Mouse (Mus musculus): Measurements from ENCODE around the gene Hist1h3c. TPM values are rescaled to one million over a fixed set of nuclear protein-coding genes. Genes with fewer than 3 reads are reported as not detected.

Gene Hist1h3c
- polyA plus RNA-seq (2012; rRNA removed) (48.5 and 88.2 TPM in 2 replicates), polyA plus RNA-seq (2014; fragmentation: Nextera tagmentation; extraction: Ambion mirVana) (3.6 and 5.7 TPM in 2 replicates)

DNA sequence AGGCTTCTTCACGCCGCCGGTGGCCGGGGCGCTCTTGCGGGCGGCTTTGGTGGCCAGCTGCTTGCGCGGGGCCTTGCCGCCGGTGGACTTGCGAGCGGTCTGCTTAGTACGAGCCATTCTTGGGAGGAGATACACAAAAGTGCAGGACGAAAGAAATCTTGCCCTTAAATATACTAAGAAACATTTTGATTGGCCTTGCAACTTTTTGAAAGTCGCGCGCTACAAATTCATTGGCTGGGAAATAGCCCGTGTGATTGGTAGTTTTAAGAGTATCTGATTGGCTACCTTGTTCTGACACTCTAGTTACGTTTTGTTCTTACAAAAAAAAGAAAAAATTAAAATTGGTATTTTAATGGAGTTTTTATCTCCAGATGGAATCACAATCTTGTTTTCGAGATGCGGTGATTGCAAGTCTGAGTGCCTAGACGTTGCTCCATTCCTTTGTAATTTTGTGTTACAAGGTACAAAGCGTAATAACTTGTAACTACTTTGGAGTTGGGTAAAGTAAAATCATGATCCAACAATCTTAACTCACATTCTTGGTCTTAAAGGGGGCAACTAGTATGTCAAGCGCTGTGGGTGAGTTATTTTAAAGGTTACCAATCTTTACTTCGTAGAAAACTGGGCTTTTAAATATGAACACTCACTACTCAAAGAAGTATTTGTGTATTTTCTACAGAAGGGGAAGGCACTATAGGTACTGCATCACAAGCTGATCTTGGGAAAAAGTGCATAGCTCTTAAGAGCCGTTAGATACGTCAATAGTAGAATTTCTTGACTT is at the start of gene Hist1h3c:
Gene Hist1h3c (minus strand): TSS at position 222 of the 781 bp plus-strand sequence.
- ATAC-seq (ENCODE audit: insufficient read depth) (peak; percentile 58), DNase-seq (ENCODE audit: low read depth in 3 of 3, low spot score in 3 of 3) (peak; percentile 94 to 96 (median 95))
- TF ChIP-seq CTCF (IDR thresholded peaks at IDR 0.05; ENCODE audit: low read depth), result no peak
- peak; percentile 77 for TF ChIP-seq EP300 (IDR thresholded peaks at IDR 0.05; ENCODE audit: low read depth)
- Histone ChIP-seq H3K4me2 (ENCODE audit: low read depth) (peak within 1 kb of the TSS; percentile 89), H3K4me1 (replicated peaks; ENCODE audit: control insufficient read depth in 2 of 2, insufficient read depth in 2 of 2, low read length in 1 of 2) (peaks cover 30 to 37% of the 10 kb centered on the region in 2 experiments), H3K4me3 (ENCODE audit: insufficient read depth in 1 of 2, low read depth in 2 of 2, low read length in 2 of 2) (peak within 1 kb of the TSS; percentile 61 to 67), H3K36me3 (replicated peaks; ENCODE audit: control insufficient read depth, insufficient read depth, low read depth) (no peaks in the 10 kb centered on the region), H3K9ac (replicated peaks) (peak within 1 kb of the TSS; percentile 98), H3K9me3 (ENCODE audit: control insufficient read depth, low read length) (no peaks in the 10 kb centered on the region), H3K27me3 (ENCODE audit: control insufficient read depth, insufficient read depth, low read length) (no peaks in the 10 kb centered on the region), H3K27ac (peak within 1 kb of the TSS; percentile 100)
- 1% methylated on average over 24 of the region's 28 CpGs for WGBS (ENCODE audit: insufficient replicate concordance)

DNA sequence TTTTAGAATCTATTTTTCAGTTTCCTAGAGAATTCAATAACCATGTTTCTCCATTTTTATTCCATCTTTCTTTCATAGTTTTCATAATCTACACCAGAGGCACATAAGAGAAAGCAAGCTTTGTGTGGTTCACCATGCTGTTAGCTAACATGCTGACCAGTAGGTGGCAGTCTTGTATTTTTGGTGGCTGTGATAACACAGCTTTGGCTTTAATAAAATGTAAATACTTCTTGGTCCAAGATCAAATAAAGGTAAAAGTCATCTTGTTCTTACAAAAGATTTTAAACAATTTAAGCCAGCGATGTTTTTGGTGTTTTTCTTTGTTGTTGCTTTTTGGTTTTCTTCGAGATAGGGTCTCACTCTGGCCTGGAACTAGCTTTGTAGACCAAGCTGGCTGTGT is 47.1 kb upstream of the Hist1h3c start:
- no peak overlapping the region for H3K4me2 ChIP-seq (ENCODE audit: low read depth)
- no peak overlapping the region for H3K9ac ChIP-seq (replicated peaks)
- TF ChIP-seq EP300 (IDR thresholded peaks at IDR 0.05; ENCODE audit: low read depth) (no peak), CTCF (IDR thresholded peaks at IDR 0.05; ENCODE audit: low read depth) (peak; percentile 77)
- ATAC-seq (ENCODE audit: insufficient read depth) (no peak), DNase-seq (ENCODE audit: low read depth in 3 of 3, low spot score in 3 of 3) (peak; percentile 42 to 49 (median 47))
- no peaks in the 10 kb centered on the region for H3K9me3 ChIP-seq (ENCODE audit: control insufficient read depth, low read length)
- no peak overlapping the region for H3K4me3 ChIP-seq (ENCODE audit: insufficient read depth in 1 of 2, low read depth in 2 of 2, low read length in 2 of 2)
- H3K27ac ChIP-seq, result no peak overlapping the region
- WGBS (ENCODE audit: insufficient replicate concordance), result 34% methylated on average over 2 of the region's 2 CpGs
- no peaks in the 10 kb centered on the region for H3K36me3 ChIP-seq (replicated peaks; ENCODE audit: control insufficient read depth, insufficient read depth, low read depth)
- H3K27me3 ChIP-seq (ENCODE audit: control insufficient read depth, insufficient read depth, low read length), result no peaks in the 10 kb centered on the region
- no peaks in the 10 kb centered on the region for H3K4me1 ChIP-seq (replicated peaks; ENCODE audit: control insufficient read depth in 2 of 2, insufficient read depth in 2 of 2, low read length in 1 of 2)

DNA sequence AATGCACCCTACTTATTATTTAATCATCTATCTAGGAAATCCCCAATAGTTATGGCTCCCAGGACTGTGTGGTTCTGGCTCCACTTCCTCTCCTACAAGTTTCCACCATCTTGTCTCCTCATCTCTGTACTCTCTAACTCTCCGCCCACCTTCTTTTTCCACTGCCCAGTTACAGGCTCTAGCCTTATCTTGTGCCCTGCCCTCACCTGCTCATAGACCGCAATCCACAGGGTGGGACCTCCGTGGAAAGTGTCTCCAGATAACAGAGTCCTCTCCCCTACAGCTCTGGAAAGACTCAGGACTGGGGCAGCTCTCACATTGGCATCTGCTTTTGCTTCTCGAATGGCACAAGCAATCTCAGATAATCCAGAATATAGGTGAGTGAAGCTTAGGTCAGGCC is 33.6 kb upstream of the Hist1h3c start:
- Histone ChIP-seq H3K4me3 (ENCODE audit: insufficient read depth in 1 of 2, low read depth in 2 of 2, low read length in 2 of 2) (no peak overlapping the region), H3K27me3 (ENCODE audit: control insufficient read depth, insufficient read depth, low read length) (no peaks in the 10 kb centered on the region), H3K4me1 (replicated peaks; ENCODE audit: control insufficient read depth in 2 of 2, insufficient read depth in 2 of 2, low read length in 1 of 2) (peaks cover 0 to 17% of the 10 kb centered on the region in 2 experiments; a peak in 3 of 4 replicates), H3K9ac (replicated peaks) (no peak overlapping the region), H3K4me2 (ENCODE audit: low read depth) (no peak overlapping the region), H3K36me3 (replicated peaks; ENCODE audit: control insufficient read depth, insufficient read depth, low read depth) (no peaks in the 10 kb centered on the region), H3K9me3 (ENCODE audit: control insufficient read depth, low read length) (no peaks in the 10 kb centered on the region), H3K27ac (no peak overlapping the region)
- WGBS (ENCODE audit: insufficient replicate concordance), result 43% methylated on average over 4 of the region's 4 CpGs
- DNase-seq (ENCODE audit: low read depth in 3 of 3, low spot score in 3 of 3), result no peak
- TF ChIP-seq EP300 (IDR thresholded peaks at IDR 0.05; ENCODE audit: low read depth) (no peak), CTCF (IDR thresholded peaks at IDR 0.05; ENCODE audit: low read depth) (no peak)
- 0 out of 2 replicates have a peak, but pooled peaks have one; percentile 21 for ATAC-seq (ENCODE audit: insufficient read depth)

DNA sequence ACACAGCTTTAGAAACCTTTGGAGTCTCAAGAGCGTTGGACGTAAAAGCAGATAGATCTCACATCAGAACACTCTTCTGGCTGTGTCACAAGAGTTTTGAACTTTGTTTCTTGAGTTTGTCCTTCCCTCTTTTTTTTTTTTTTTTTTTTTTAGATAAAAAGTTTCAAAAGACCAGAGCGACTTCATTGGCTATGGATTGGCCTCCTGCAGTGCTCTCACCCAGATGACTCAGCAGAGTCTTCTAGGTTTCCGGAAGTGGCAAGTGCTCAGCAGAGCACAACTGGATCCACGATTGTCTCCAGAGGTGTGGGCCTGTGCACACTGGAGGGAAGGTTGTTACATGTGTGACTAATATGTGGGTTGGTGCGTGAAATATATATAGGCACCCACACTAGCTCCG is 32.9 kb upstream of the Hist1h3c start:
- Histone ChIP-seq H3K36me3 (replicated peaks; ENCODE audit: control insufficient read depth, insufficient read depth, low read depth) (no peaks in the 10 kb centered on the region), H3K27me3 (ENCODE audit: control insufficient read depth, insufficient read depth, low read length) (no peaks in the 10 kb centered on the region), H3K9ac (replicated peaks) (no peak overlapping the region), H3K9me3 (ENCODE audit: control insufficient read depth, low read length) (no peaks in the 10 kb centered on the region), H3K4me1 (replicated peaks; ENCODE audit: control insufficient read depth in 2 of 2, insufficient read depth in 2 of 2, low read length in 1 of 2) (peaks cover 2 to 20% of the 10 kb centered on the region in 2 experiments; a peak in 3 of 4 replicates), H3K4me3 (ENCODE audit: insufficient read depth in 1 of 2, low read depth in 2 of 2, low read length in 2 of 2) (no peak overlapping the region), H3K27ac (no peak overlapping the region), H3K4me2 (ENCODE audit: low read depth) (no peak overlapping the region)
- WGBS (ENCODE audit: insufficient replicate concordance), result 69% methylated on average over 7 of the region's 7 CpGs
- TF ChIP-seq EP300 (IDR thresholded peaks at IDR 0.05; ENCODE audit: low read depth) (no peak), CTCF (IDR thresholded peaks at IDR 0.05; ENCODE audit: low read depth) (no peak)
- DNase-seq (ENCODE audit: low read depth in 3 of 3, low spot score in 3 of 3), result no peak
- no peak for ATAC-seq (ENCODE audit: insufficient read depth)
